Mouse (Mus musculus) liver, embryonic 11.5 days (tissue): Measurements from ENCODE around the gene Gimap9. TPM values are rescaled to one million over a fixed set of nuclear protein-coding genes. Genes with fewer than 3 reads are reported as not detected.

Experiments
- ATAC-seq: fragments of 200-750 bp; cut with Nextera tagmentation; replicated peaks from 2 replicates; pipeline ENCODE4 v1.8.0; 2017; ENCODE audit warnings: moderate number of reproducible peaks, mild to moderate bottlenecking, moderate TSS enrichment, moderate library complexity; ENCODE audit not compliant: low FRiP score
- DNase-seq: peaks from one replicate; pipeline ENCODE4 v3.0.0-alpha.2; 2017; ENCODE audit warnings: low spot score
- H3K27ac ChIP-seq: fragments of 300-500 bp; sonication (generic); 2 replicates; pipeline ENCODE4 v1.5.1; 2014; ENCODE audit warnings: mild to moderate bottlenecking, low read depth, low read length, control low read depth
- H3K27me3 ChIP-seq: fragments of 300-500 bp; sonication (generic); replicated peaks from 2 replicates; pipeline ENCODE4 v1.6.1; 2014; ENCODE audit warnings: low read length, mixed read lengths; ENCODE audit not compliant: control insufficient read depth, insufficient read depth
- H3K36me3 ChIP-seq: fragments of 300-500 bp; sonication (generic); 2 replicates; pipeline ENCODE4 v1.6.1; 2014; ENCODE audit warnings: mild to moderate bottlenecking, low read length, moderate library complexity, mixed read lengths; ENCODE audit not compliant: control insufficient read depth, insufficient read depth
- H3K4me1 ChIP-seq: fragments of 300-500 bp; sonication (generic); replicated peaks from 2 replicates; pipeline ENCODE4 v1.6.1; 2014; ENCODE audit warnings: low read length, mixed read lengths; ENCODE audit not compliant: control insufficient read depth, insufficient read depth
- H3K4me2 ChIP-seq: fragments of 300-500 bp; sonication (generic); 2 replicates; pipeline ENCODE4 v1.6.1; 2014; ENCODE audit warnings: mild to moderate bottlenecking, control low read depth, moderate library complexity
- H3K4me3 ChIP-seq: fragments of 300-500 bp; sonication (generic); 2 replicates; pipeline ENCODE4 v1.5.1; 2014; ENCODE audit warnings: low read depth, low read length, control low read depth
- H3K9ac ChIP-seq: fragments of 300-500 bp; sonication (generic); 2 replicates; pipeline ENCODE4 v1.6.1; 2014; ENCODE audit warnings: low read depth, low read length, control low read depth
- H3K9me3 ChIP-seq: fragments of 300-500 bp; sonication (generic); 2 replicates; pipeline ENCODE4 v1.6.1; 2016; ENCODE audit warnings: low read length, inconsistent platforms, mixed read lengths; ENCODE audit not compliant: control insufficient read depth
- WGBS: fragments of 180-500 bp; shearing (Covaris S2); extraction: QIAGEN DNeasy Blood & Tissue Kit; methylation state at CpG from one replicate; pipeline ENCODE4 v1.1.7; 2014; 5-methylcytosine and 5-hydroxymethylcytosine counted together
- polyA plus RNA-seq: library from polyadenylated mRNA; unstranded; fragments of >200 nt; fragmentation: Nextera tagmentation; extraction: Ambion mirVana; gene quantifications from 2 replicates; pipeline ENCODE4 v1.2.1, GENCODE M21; 2014

Gimap9 gene
- polyA plus RNA-seq, 1 experiment from 2014 or later: 17.9 TPM

DNA sequence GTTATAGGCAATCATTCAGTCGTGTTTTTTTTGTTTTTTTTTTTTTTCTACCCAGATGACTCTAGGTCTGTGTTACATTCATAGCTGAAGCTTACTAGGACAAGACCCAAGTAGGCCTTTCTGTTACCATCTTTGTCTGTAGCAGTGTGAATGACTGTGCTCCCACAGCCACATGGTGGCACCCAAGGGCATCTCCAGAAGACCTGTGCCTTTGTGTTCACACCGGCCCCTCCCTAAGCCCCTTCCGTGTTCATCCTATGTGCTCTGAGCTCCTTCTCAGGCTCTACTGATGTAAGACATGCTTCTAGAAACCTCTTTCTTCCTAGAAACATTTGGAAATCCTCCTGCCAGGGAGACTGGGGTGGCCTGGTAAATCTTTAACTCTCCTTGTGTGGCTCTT, 28.9 kb upstream of the Gimap9 start, which contains the start of gene Gimap8:
Gene Gimap8 (plus strand): TSS at position 240 of the 400 bp plus-strand sequence.
- DNase-seq: no peak
- WGBS: 31% methylated on average over 3 of the region's 3 CpGs
- Histone ChIP-seq H3K9me3 (no peaks in the 10 kb centered on the region), H3K4me1 (0 out of 2 replicates have a peak, but pooled peaks cover 4% of the 10 kb centered on the region), H3K27me3 (no peaks in the 10 kb centered on the region), H3K4me3 (no peak within 1 kb of the TSS), H3K36me3 (no peaks in the 10 kb centered on the region), H3K27ac (no peak within 1 kb of the TSS), H3K4me2 (peak within 1 kb of the TSS; percentile 21; the same call in 1 of the 2 replicates), H3K9ac (no peak within 1 kb of the TSS)
- no peak for ATAC-seq

DNA sequence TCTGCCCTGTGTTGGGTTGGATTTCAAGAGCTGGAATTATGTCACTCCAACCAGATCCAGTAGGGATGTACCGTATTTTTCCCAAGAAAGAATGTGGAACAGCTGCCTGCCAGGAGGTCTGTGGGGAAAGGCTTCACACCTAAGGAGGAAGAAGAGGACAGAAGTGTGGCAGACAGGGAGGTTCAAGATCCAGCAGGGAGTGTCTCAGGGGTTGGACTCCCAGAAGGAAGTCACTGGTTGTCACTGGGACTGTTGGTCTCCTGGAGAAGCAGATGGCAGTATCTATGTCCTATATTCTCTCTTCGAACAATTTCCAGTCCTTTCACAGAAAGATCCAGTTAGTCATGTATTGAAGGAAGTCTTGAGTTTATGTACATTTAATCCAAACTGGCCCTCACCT, 28.3 kb upstream of the Gimap9 start:
- Histone ChIP-seq H3K27me3 (no peaks in the 10 kb centered on the region), H3K4me3 (no peak overlapping the region), H3K4me2 (no peak overlapping the region; the same call in 1 of the 2 replicates), H3K4me1 (0 out of 2 replicates have a peak, but pooled peaks cover 4% of the 10 kb centered on the region), H3K27ac (no peak overlapping the region), H3K9me3 (no peaks in the 10 kb centered on the region), H3K9ac (no peak overlapping the region), H3K36me3 (no peaks in the 10 kb centered on the region)
- DNase-seq: no peak
- 74% methylated on average over 2 of the region's 2 CpGs for WGBS
- ATAC-seq: no peak

DNA sequence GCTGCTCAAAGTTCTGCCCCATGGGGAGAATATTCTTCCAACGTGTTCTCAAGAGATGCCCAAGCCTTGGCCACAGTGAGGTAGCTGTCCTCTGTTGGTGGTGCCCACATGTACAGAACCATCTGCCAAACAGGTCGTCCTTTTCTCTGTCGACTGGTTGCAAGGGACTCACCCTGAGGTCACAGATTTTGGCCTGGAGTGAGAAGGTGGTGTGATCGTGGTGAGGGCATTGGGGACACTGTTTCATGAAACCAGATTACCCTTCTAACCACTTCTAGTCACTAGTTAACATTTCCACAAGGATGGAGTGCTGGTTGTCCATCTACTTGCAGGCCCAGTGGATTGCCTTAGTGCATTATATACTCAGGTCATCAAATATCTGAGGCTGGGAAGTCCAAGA, 27.1 kb upstream of the Gimap9 start:
- H3K4me2 ChIP-seq: no peak overlapping the region
- WGBS: 83% methylated on average over 4 of the region's 4 CpGs
- no peaks in the 10 kb centered on the region for H3K36me3 ChIP-seq
- ATAC-seq (no peak), DNase-seq (no peak)
- H3K9me3 ChIP-seq: no peaks in the 10 kb centered on the region
- no peak overlapping the region for H3K27ac ChIP-seq
- no peaks in the 10 kb centered on the region for H3K27me3 ChIP-seq
- H3K4me3 ChIP-seq: no peak overlapping the region
- H3K9ac ChIP-seq: no peak overlapping the region
- 0 out of 2 replicates have a peak, but pooled peaks cover 4% of the 10 kb centered on the region for H3K4me1 ChIP-seq

DNA sequence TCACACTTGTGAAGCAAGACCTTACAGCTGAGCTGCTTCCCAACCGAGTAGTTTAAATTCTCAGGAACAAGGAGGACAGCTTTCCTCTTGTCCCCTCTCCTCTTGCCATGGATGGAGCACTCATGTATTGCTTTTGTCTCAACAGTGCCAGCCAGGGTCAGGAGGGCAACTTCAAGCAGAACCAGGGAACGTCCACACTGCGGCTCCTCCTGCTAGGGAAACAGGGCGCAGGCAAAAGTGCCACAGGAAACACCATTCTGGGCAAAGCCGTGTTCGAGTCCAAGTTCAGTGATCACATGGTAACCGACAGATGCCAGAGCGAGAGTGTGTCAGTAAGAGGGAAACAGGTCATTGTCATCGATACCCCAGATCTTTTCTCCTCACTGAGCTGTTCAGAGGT, 25.9 kb upstream of the Gimap9 start:
- Histone ChIP-seq H3K9me3 (no peaks in the 10 kb centered on the region), H3K9ac (no peak overlapping the region), H3K36me3 (no peaks in the 10 kb centered on the region), H3K27ac (no peak overlapping the region), H3K27me3 (no peaks in the 10 kb centered on the region), H3K4me1 (0 out of 2 replicates have a peak, but pooled peaks cover 4% of the 10 kb centered on the region), H3K4me2 (no peak overlapping the region), H3K4me3 (no peak overlapping the region)
- ATAC-seq (no peak), DNase-seq (no peak)
- 81% methylated on average over 9 of the region's 9 CpGs for WGBS

DNA sequence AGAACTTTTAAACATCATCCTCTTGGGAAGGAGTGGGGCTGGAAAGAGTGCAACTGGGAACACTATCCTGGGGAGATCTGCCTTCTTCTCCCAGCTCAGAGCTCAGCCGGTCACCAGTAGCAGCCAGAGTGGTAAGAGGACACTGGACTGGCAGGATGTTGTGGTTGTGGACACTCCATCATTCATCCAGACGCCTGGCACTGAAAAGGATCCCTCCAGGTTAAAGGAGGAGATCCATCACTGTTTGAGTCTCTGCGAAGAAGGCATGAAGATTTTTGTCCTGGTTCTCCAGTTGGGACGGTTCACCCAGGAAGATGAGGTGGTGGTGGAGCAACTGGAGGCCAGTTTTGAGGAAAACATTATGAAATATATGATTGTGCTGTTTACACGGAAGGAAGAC, 17.2 kb upstream of the Gimap9 start:
- H3K4me3 ChIP-seq: no peak overlapping the region
- no peaks in the 10 kb centered on the region for H3K9me3 ChIP-seq
- ATAC-seq (no peak), DNase-seq (no peak)
- no peak overlapping the region for H3K9ac ChIP-seq
- WGBS: 63% methylated on average over 5 of the region's 5 CpGs
- H3K27ac ChIP-seq: no peak overlapping the region
- H3K36me3 ChIP-seq: no peaks in the 10 kb centered on the region
- no peaks in the 10 kb centered on the region for H3K4me1 ChIP-seq
- H3K27me3 ChIP-seq: no peaks in the 10 kb centered on the region
- no peak overlapping the region for H3K4me2 ChIP-seq

DNA sequence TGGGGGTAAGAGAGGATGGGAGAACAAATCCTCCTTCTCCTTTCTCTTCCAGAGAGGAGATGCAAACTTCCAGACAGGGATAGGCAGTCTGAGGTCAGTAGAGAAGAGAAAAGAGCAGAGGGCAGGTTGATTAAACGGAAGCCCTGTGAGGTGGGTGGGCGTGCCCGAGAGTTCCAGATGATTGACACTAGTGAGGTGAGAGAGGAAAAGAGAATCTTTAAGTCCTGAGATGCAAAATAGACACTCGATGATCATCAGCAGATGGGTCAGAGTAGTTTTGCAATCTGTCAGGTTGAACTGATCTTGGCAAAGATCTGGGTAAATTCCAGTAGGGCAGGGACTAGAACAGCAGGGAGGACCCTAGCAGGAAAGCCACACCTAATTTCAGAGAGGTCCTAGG, 11.2 kb upstream of the Gimap9 start:
- no peak overlapping the region for H3K9ac ChIP-seq
- no peaks in the 10 kb centered on the region for H3K9me3 ChIP-seq
- no peak overlapping the region for H3K27ac ChIP-seq
- no peak overlapping the region for H3K4me3 ChIP-seq
- ATAC-seq (no peak), DNase-seq (no peak)
- H3K4me2 ChIP-seq: no peak overlapping the region
- no peaks in the 10 kb centered on the region for H3K4me1 ChIP-seq
- no peaks in the 10 kb centered on the region for H3K36me3 ChIP-seq
- no peaks in the 10 kb centered on the region for H3K27me3 ChIP-seq
- 72% methylated on average over 4 of the region's 4 CpGs for WGBS

DNA sequence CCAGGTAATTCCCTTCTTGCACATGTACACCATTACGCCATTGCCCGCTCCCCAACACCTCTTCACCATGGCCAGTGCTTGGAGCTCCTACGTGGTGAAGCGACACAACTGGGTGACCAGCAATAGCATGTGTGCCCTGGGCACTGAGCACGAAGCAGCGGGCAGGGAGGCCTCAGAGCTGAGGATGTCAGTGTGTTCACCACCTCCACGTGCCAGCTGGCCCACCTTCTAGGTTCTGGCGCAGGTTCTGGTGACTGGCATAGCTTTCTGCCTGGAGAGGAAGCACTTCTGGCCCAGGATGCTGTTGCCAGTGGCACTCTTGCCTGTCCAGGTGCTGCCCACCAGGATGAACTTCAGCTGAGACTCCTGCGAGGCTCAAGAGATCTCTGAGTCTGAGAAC, 10.5 kb upstream of the Gimap9 start:
- Histone ChIP-seq H3K4me1 (no peaks in the 10 kb centered on the region), H3K4me2 (no peak overlapping the region), H3K4me3 (no peak overlapping the region), H3K27me3 (no peaks in the 10 kb centered on the region), H3K9ac (no peak overlapping the region), H3K36me3 (no peaks in the 10 kb centered on the region), H3K27ac (no peak overlapping the region), H3K9me3 (no peaks in the 10 kb centered on the region)
- 91% methylated on average over 9 of the region's 9 CpGs for WGBS
- DNase-seq (no peak), ATAC-seq (no peak)

DNA sequence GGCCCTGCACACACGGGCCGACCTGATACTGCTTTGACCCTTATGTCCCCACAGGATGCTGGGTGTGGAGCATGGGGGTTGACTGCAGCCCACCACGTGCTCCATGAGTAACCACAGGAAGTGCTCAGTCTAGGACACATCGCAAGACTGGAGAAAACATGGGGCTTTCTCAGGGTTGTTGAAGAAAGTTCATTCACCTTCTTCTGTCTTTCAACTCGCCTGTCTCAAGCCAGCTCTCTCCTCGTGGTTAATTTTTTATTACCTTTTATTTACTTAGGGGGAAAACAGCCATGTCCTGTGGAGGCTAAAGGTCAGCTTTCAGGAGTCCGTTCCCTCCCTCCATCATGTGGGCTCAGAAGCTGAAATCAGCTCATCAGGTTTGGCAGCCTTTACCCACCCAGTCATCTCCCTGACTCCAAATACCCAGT, 9.8 kb upstream of the Gimap9 start:
- H3K27me3 ChIP-seq: no peaks in the 10 kb centered on the region
- no peaks in the 10 kb centered on the region for H3K9me3 ChIP-seq
- H3K36me3 ChIP-seq: no peaks in the 10 kb centered on the region
- H3K4me2 ChIP-seq: no peak overlapping the region
- H3K27ac ChIP-seq: no peak overlapping the region
- no peak overlapping the region for H3K9ac ChIP-seq
- DNase-seq (no peak), ATAC-seq (no peak; the same call in 1 of the 2 replicates)
- no peak overlapping the region for H3K4me3 ChIP-seq
- WGBS: 36% methylated on average over 7 of the region's 7 CpGs
- H3K4me1 ChIP-seq: no peaks in the 10 kb centered on the region

DNA sequence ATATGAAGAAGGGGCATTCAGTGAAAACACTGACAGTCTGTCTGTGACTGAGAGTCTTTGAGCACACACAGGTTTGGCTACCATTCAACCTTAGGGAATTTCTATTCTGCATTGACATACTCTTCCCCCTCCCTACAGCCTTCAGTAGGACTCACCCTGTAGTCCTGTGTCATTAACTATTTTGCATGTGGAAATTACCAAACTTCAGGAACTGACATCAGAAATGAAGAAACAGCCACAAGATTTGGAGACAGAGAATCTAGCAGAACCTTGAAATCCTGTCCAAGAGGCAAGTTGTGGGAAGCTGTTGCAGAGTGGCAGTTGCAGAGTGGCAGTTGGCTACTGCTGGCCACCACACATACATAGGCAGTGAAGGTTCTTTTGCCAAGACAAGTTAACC, 7.9 kb upstream of the Gimap9 start:
- Histone ChIP-seq H3K4me3 (no peak overlapping the region), H3K4me2 (no peak overlapping the region), H3K27me3 (no peaks in the 10 kb centered on the region), H3K9ac (no peak overlapping the region), H3K4me1 (no peaks in the 10 kb centered on the region), H3K27ac (no peak overlapping the region), H3K36me3 (no peaks in the 10 kb centered on the region), H3K9me3 (no peaks in the 10 kb centered on the region)
- DNase-seq: no peak
- no peak for ATAC-seq
